Mouse (Mus musculus) cerebellum, adult 9-10 months (tissue): ENCODE measurements at regions not wholly inside any gene's neighbourhood (a gene's known extent, or its start where the extent isn't known, plus 50 kb on each side); places are given as distances from the start of the nearest gene placed in this dataset.
A peak's percentile ranks its signal among the peaks of the same experiment; 100 is the strongest.

Source experiments
- DNase-seq: peaks from one replicate; pipeline ENCODE4 v3.0.0; 2022

DNA sequence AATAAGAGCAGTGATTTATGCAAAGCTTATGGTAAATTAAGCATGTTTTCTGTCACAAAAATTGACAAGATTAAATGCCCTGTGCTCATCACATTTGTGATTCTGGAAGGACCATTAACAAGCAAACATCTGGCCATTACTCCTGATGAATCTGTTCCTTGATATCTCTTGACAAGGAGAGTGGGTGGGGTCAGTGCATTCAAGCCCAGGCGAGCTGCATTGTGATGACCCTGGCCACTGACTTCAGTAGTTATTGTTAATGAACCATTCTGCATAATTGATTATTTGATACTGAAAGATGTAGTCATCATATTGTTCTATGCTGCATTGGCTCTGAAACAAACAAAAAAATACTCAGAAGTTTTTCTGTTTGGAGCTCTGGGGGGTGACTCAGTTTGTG is 115.4 kb upstream of the Prmt6 start:
- no peak for DNase-seq

- DNase-seq: no peak
Observed at GRCm38 (mm10) chr3:110361900-110362299, 111.1 kb upstream of the Prmt6 start.

DNA sequence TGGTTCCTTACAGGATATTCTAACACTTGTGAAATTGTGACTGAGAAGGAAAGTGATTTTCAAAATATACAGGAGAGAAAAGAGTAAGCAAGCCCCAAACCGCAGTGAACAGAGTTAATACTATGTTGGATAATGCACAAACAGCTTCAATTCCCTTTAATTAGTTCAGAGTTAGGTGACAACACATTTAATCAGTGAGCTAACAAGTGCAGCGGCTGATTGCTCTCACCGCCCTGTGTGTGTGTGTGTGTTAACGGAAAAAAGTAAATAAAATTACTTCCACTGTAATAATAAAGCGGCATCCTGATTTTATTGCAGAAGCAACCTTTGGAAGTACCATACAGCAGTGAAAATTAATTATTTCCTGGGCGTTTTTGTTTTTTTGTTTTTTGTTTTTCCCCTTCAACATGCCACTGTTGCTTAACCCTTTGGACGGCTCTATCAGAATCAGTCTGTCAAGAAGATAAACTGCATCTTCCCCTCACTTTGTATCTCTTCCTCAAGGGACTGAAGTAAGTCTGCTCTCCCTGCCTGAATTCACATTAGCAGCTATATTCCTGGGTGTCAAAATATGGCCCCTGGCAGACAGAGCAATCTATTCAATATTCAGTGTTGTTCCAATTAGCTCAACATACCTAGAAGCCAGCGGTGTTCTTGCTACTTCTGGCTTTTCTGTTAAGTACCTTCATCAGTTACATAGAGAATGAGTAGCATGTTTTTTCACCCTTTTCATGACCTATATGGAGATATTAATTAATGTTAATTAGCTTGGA is 106.2 kb upstream of the Prmt6 start:
- DNase-seq: no peak

DNA sequence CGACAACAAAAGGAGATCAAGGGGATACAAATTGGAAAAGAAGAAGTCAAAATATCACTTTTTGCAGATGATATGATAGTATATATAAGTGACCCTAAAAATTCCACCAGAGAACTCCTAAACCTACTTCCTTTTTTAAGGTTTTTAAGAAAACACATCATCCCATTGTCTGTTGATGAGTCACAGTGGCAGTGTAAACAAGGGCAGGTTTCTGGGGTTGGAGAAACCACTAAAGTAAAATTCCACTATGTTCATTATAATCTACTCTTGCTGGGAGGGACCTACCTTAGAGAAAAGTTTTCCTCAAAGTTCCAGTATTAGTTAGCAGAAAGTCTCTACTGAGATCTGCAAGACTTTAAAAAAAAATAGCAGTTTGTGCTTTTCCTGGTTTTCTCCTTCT is 102.9 kb upstream of the Prmt6 start:
- no peak for DNase-seq

DNA sequence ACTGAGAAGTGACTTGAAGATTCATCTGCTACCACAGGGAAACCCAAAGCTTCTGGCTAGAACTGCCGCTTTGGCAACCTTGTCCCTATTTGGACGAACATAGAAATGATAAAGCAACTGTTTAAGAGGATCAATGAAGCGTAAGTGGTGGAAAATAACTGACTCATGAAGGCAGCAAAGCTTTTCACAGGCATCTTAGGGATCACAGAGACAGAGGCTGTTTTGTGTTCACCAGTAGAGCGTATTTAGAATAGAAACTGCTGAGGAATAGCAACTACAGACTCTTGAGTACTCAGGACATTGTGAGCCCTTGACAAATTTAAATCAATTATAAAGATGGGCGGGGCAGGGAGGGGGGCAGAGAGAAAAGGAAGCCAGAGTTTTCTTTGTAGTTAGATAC is 99.3 kb upstream of the Prmt6 start:
- no peak for DNase-seq

- DNase-seq: no peak
Observed at GRCm38 (mm10) chr3:110349446-110349845, 98.6 kb upstream of the Prmt6 start.

GRCm38 (mm10) chr3:110344846-110345245 is 94.0 kb upstream of the Prmt6 start:
- DNase-seq: peak; percentile 18

DNA sequence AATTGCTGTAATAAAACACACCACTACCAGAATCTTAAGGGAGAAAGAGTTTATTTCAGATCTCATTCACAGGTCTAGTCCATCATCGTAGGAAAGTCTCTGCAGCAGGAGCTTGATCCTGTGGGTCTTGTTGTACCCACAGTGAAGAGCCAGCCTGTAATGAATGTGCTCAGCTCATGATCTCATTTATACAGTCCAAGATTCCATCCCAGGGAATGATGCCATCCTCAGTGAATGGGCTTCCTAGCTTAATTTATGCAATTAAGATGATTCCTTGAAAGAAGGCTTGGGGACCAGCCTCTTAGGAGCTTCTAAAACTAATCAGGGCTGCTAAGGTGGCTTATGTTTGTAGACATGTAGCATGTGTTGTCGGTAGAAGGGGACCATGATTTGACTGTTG is 89.3 kb upstream of the Prmt6 start:
- DNase-seq: no peak

DNA sequence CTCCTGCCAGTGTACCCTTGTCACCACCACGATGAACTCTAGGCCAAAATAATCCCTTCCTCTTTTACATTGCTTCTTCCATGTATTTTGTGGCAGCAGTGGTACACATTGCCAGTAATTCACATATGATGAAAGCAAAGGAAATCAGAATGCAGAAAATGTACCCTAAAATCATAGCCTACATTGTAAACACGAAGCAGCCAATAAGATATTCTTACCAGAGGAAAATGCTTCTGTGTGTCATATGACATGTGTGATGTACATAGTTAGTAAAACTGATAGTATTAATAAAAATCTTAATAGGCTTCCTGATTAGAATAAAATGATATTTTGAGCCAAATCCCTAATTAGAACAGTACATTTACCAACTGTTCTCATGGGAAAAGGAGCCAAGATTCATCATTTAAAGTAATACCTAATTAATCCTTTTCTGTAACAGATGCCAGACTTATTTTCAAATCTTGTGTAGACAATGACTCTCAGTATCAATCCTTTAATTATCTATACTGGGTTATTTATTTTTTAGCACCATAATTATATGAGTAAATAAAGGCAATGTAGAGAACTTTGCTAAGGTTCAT is 88.3 kb upstream of the Prmt6 start:
- no peak for DNase-seq

- DNase-seq: no peak
Observed at GRCm38 (mm10) chr3:110329175-110329574, 78.4 kb upstream of the Prmt6 start.

DNA sequence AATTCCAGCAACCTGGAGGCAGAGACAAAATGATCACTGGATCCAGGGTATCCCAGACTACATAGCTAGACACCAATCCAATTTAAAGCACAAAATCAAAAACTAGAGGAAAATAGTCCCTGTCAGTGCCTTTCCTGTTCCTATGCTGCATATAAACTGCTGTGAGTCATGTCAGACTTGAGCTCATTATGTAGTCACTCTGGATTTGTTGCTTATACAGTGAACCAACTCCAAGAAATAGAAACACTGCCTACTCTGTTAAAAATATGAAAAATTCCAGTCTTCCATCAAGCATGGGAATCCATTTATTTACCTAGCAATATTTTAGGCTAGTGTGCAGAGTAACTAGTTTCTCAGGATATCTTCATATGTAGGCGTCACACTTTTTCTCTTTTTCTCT is 59.5 kb upstream of the Prmt6 start:
- no peak for DNase-seq

- no peak for DNase-seq
Observed at GRCm38 (mm10) chr3:110303166-110303565, 52.4 kb upstream of the Prmt6 start.
